Mouse (Mus musculus) neutrophil, adult 5-6 weeks (primary cell): ENCODE results near the gene Pfas. TPM values are rescaled to one million over a fixed set of nuclear protein-coding genes. Genes with fewer than 3 reads are reported as not detected.
"Not testable (repeated sequence)": the region's sequence is repeated elsewhere in the genome, so short reads cannot be mapped to it uniquely, and the experiment has no call there.

Source experiments
- ATAC-seq: fragments of 151-379, 151-347 bp; 2 replicates; pipeline ENCODE4 v1.8.0; 2017; ENCODE audit warnings: mild to moderate bottlenecking, moderate TSS enrichment; ENCODE audit not compliant: insufficient number of reproducible peaks, poor library complexity, low FRiP score, severe bottlenecking; ENCODE audit errors: extremely low read depth
- total RNA-seq: library from RNA; stranded (forward); fragments of 200-1000 nt; gene quantifications from 2 replicates; pipeline ENCODE4 v1.2.3, GENCODE M21; 2017

Pfas gene
- total RNA-seq, 1 experiment from 2014 or later, result 16.4 TPM

- no peak for ATAC-seq
Observed at GRCm38 (mm10) chr11:68947542-68947993, 60.7 kb downstream of the Pfas start.

GRCm38 (mm10) chr11:68946806-68947440 is 61.3 kb downstream of the Pfas start:
- no peak for ATAC-seq

- no peak for ATAC-seq
Observed at GRCm38 (mm10) chr11:68946001-68946400, 62.3 kb downstream of the Pfas start.

- no peak for ATAC-seq
Observed at GRCm38 (mm10) chr11:68945245-68945644, 63.0 kb downstream of the Pfas start.

- ATAC-seq, result no peak
Observed at GRCm38 (mm10) chr11:68942731-68943130, 65.5 kb downstream of the Pfas start.

- ATAC-seq, result no peak
Observed at GRCm38 (mm10) chr11:68940516-68940915, 67.7 kb downstream of the Pfas start.

GRCm38 (mm10) chr11:68939451-68940304 is 68.6 kb downstream of the Pfas start:
- ATAC-seq, result peak; percentile 91

- ATAC-seq, result not testable (repeated sequence)
Observed at GRCm38 (mm10) chr11:68936951-68937350, 71.3 kb downstream of the Pfas start.

Other genes starting within 250 kb of the Pfas start
- 179 and 227 TPM in 2 replicates for gene Ndel1, start 136.6 kb downstream of the Pfas start, total RNA-seq
- gene Rnf222, start 119.9 kb downstream of the Pfas start, total RNA-seq, result not detected in 2 replicates
- gene Rpl26, start 106.9 kb downstream of the Pfas start, total RNA-seq, result 2,315 and 2,386 TPM in 2 replicates
- not detected in 2 replicates for gene Odf4, start 81.4 kb downstream of the Pfas start, total RNA-seq
- not detected in 2 replicates for gene Arhgef15, start 51.0 kb downstream of the Pfas start, total RNA-seq
- 1.7 and 4.7 TPM in 2 replicates for gene Slc25a35, start 40.3 kb downstream of the Pfas start, total RNA-seq
- gene Rangrf, start 33.3 kb downstream of the Pfas start, total RNA-seq, result 2.1 and 2.4 TPM in 2 replicates
- 35.7 and 42.2 TPM in 2 replicates for gene Ctc1, start 7.5 kb upstream of the Pfas start, total RNA-seq
- 4.3 and 5.5 TPM in 2 replicates for gene Aurkb, start 37.2 kb upstream of the Pfas start, total RNA-seq
- 28.4 TPM in 2 replicates for gene Borcs6, start 51.3 kb upstream of the Pfas start, total RNA-seq
- 1.2 and 1.6 TPM in 2 replicates for gene Tmem107, start 62.3 kb upstream of the Pfas start, total RNA-seq
- gene Vamp2, start 80.0 kb upstream of the Pfas start, total RNA-seq, result 108 and 111 TPM in 2 replicates
- 28.9 and 36.1 TPM in 2 replicates for gene Per1, start 86.8 kb upstream of the Pfas start, total RNA-seq
- 0.23 TPM in 1 of 2 replicates, not detected in the other for gene Hes7, start 111.9 kb upstream of the Pfas start, total RNA-seq
- 0.23 and 0.74 TPM in 2 replicates for gene 9130213A22Rik, start 114.1 kb upstream of the Pfas start, total RNA-seq
- gene Aloxe3, start 117.4 kb upstream of the Pfas start, total RNA-seq, result 0.25 TPM in 1 of 2 replicates, not detected in the other
- not detected in 2 replicates for gene Alox12b, start 148.5 kb upstream of the Pfas start, total RNA-seq
- not detected in 2 replicates for gene Alox8, start 189.4 kb upstream of the Pfas start, total RNA-seq
- gene Gucy2e, start 228.6 kb upstream of the Pfas start, total RNA-seq, result not detected in 2 replicates